Mouse (Mus musculus) cerebellum, adult 9-11 months (tissue): ENCODE results near the gene Creb1.

ENCODE experiments used
- DNase-seq: peaks from one replicate; pipeline ENCODE4 v3.0.0; 2022

Creb1 gene

GRCm38 (mm10) chr1:64532589-64533470 is at the start of gene Creb1:
TSS of gene Creb1 (plus strand) at chr1:64532645.
- DNase-seq, result peak; percentile 98

GRCm38 (mm10) chr1:64488521-64489029 is 43.9 kb upstream of the Creb1 start:
- peak; percentile 2 for DNase-seq

GRCm38 (mm10) chr1:64496803-64497202 is 35.6 kb upstream of the Creb1 start:
- DNase-seq, result no peak

- no peak for DNase-seq
Observed at GRCm38 (mm10) chr1:64501382-64502140, 30.9 kb upstream of the Creb1 start.

- no peak for DNase-seq
Observed at GRCm38 (mm10) chr1:64508479-64509096, 23.9 kb upstream of the Creb1 start.

GRCm38 (mm10) chr1:64509678-64510077 is 22.8 kb upstream of the Creb1 start:
- DNase-seq, result no peak

- DNase-seq, result no peak
Observed at GRCm38 (mm10) chr1:64514184-64514583, 18.3 kb upstream of the Creb1 start.

- DNase-seq, result no peak
Observed at GRCm38 (mm10) chr1:64516593-64516992, 15.9 kb upstream of the Creb1 start.

- DNase-seq, result no peak
Observed at GRCm38 (mm10) chr1:64518480-64518879, 14.0 kb upstream of the Creb1 start.

GRCm38 (mm10) chr1:64519345-64519744 is 13.1 kb upstream of the Creb1 start:
- DNase-seq, result no peak

GRCm38 (mm10) chr1:64519901-64520300 is 12.5 kb upstream of the Creb1 start:
- DNase-seq, result no peak

GRCm38 (mm10) chr1:64521734-64522133 is 10.7 kb upstream of the Creb1 start:
- DNase-seq, result no peak

- no peak for DNase-seq
Observed at GRCm38 (mm10) chr1:64522637-64523036, 9.8 kb upstream of the Creb1 start.

GRCm38 (mm10) chr1:64523117-64523516 is 9.3 kb upstream of the Creb1 start:
- DNase-seq, result no peak

GRCm38 (mm10) chr1:64524661-64525060 is 7.8 kb upstream of the Creb1 start:
- DNase-seq, result no peak

GRCm38 (mm10) chr1:64527626-64528025 is 4.8 kb upstream of the Creb1 start:
- DNase-seq, result no peak

- no peak for DNase-seq
Observed at GRCm38 (mm10) chr1:64529781-64530315, 2.6 kb upstream of the Creb1 start.

- peak; percentile 15 for DNase-seq
Observed at GRCm38 (mm10) chr1:64531548-64531947, 897 bp upstream of the Creb1 start.

GRCm38 (mm10) chr1:64532067-64532523 is 350 bp upstream of the Creb1 start:
- DNase-seq, result no peak

GRCm38 (mm10) chr1:64533471-64534443 is 1.3 kb downstream of the Creb1 start:
- peak; percentile 71 for DNase-seq

- no peak for DNase-seq
Observed at GRCm38 (mm10) chr1:64538837-64539367, 6.5 kb downstream of the Creb1 start.
